Mouse (Mus musculus) cerebellum, adult 2 months (tissue): ENCODE results near the gene Pm20d1.

ENCODE experiments used
- CTCF ChIP-seq: fragments of 200-500 bp; IDR thresholded peaks from 2 replicates; pipeline ENCODE4 v1.5.1; 2011; ENCODE audit warnings: low read depth, mild to moderate bottlenecking, control low read depth, low read length, moderate library complexity, borderline replicate concordance; ENCODE audit not compliant: insufficient read depth
- POLR2A ChIP-seq: fragments of 200-500 bp; IDR thresholded peaks from 2 replicates; pipeline ENCODE4 v1.6.1; 2011; ENCODE audit warnings: low read length, control low read depth, borderline replicate concordance; ENCODE audit not compliant: insufficient read depth

GRCm38 (mm10) chr1:131795171-131795570 is 2.0 kb upstream of the Pm20d1 start:
- TF ChIP-seq CTCF = no peak
- no peak for TF ChIP-seq POLR2A
